Mouse (Mus musculus): ENCODE measurements around the gene Kctd15. TPM values are rescaled to one million over a fixed set of nuclear protein-coding genes. Genes with fewer than 3 reads are reported as not detected.

The Kctd15 gene
- polyA plus RNA-seq, 1 experiment from 2014 or later, result 10.0 TPM

Other genes with a start within 250 kb of the Kctd15 start
- 2.8 and 4.3 TPM in 2 replicates for gene Chst8, start 156.0 kb upstream of the Kctd15 start, polyA plus RNA-seq (2014; fragmentation: Nextera tagmentation; extraction: Ambion mirVana)